Mouse (Mus musculus) right cerebral cortex, postnatal 4 days (tissue): ENCODE results near the gene Dok5.

Source experiments
- DNase-seq: peaks from one replicate; pipeline ENCODE4 v3.0.0-alpha.2; 2022

Dok5 gene

DNA sequence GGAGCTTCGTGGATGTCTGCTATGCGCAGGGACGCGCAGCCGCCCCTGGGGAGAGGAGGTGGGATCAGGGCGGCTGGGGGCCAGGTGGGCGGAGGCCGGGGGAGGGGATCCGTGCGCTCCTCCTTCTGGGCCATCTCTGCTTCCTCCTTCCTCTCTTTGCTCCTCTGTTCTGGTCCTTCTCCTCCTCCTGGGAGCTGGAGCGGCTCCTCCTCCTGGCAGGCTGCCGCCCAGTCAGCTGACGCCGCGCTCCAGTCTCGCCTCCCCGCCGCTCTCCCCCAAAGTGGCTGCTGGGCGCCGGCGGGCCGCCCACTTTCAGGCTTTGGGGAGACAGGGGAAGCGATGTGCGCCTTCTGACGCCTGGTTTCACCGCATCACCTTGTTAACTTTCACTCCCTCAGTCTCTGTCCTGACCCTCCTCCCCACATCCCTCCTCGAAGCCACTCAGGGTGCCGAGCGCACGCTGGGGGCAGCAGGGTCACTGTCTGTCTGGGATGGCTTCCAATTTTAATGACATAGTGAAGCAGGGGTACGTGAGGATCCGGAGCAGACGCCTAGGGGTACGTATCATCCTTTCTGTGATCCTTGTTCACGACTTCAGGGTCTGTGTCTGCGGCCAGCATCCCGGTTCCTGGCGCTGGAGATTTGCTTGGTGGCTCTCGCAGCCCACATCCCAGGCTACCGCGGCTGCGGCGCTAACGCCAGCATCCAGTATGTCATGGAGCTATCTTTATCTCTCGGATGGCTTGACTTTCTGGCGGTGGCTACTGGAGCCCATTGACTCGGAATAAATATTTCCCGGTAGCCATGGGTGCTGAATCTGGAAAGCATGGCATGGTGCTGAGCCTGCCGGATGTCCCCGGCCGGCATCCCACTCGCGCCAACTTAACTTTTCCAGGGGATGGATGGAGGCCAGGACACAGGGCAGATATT lies at the start of gene Dok5:
Gene Dok5, plus strand, starts transcription at position 176 of the 930 bp plus-strand sequence.
- DNase-seq, result peak; percentile 95

DNA sequence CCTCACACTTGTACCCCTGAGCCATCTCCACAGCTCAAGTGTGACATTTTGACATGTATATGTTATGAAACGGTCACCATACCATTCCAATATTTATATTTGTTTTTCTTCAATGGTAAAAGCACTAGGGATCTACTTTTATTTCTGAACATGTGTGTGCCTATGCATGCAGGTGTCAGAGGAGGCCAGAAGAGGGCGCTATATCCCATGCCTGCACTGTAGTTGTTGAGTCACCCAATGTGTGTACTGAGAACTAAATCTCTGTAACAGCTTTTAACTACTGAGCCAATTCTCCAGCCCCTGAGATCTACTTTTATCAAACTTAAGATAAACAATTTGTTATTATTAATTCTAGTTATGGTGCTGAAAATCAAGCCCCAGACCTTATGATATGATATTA lies 48.2 kb upstream of the Dok5 start:
- DNase-seq, result no peak

DNA sequence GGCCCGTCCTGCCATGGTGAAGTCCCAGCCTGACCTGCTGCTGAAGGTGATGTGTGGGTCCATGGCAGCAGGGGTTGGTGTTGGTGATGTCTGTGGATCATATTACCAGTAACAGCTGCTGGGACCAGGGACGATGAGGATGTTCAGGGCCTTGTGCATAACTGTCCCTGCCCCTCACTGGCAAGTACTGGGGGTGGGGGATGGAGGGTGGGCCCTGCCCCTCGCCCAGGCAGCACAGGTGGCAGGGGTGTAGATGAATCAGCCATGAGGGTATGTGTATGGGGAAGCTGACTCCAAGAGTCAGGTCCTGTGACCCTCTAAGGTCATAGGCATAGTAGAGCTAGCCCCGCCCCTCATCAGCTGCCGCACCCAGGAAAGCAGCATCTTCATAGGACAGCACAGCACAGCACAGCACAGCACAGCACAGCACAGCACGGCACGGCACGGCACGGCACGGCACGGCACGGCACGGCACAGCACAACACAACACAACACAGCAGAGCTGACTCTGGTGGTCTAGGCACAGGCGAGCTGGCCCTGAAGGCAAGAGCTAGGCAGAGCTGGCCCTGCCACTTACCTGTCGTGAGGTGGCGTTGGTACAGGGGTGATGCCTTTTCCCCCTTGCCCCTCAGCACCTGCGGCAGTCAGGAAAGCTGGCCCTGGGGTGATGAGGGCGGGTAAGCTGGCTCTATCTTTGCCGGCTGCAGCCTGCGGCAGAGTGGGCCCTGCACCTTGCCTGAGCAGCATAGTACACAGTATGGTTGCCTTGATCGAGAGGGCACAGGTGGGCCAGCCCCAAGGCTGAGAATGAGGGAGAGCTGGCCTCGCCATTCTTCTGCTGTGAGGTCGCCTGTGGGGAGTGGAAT lies 36.3 kb upstream of the Dok5 start:
- DNase-seq, result no peak

DNA sequence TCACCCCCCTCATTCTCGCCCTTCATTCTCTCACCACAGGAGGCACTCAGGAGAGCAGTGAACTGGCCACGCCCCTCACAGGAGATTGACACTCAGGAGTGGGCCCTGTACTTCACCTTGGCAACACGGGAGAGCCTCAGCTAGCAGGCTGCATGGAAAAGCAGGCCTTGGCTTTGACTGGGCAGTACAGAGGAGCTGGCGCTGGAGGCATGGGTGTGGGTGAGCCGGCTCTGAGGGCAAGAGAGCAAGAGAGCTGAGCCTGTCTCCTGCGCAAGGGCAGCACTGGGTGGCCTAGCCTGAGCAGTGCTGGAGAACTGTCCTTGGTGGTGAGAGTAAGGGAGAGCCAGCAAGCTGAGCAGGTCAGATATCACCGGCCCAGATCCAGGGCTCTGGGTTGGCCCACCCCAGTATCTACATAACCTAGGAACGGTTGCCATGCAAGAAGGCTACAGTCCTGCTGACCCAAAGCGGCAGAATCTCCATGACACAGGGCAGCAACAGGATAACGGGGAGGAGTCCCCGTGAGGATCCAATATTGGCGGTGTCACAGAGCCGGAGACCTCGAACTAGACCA lies 35.6 kb upstream of the Dok5 start:
- DNase-seq, result no peak

DNA sequence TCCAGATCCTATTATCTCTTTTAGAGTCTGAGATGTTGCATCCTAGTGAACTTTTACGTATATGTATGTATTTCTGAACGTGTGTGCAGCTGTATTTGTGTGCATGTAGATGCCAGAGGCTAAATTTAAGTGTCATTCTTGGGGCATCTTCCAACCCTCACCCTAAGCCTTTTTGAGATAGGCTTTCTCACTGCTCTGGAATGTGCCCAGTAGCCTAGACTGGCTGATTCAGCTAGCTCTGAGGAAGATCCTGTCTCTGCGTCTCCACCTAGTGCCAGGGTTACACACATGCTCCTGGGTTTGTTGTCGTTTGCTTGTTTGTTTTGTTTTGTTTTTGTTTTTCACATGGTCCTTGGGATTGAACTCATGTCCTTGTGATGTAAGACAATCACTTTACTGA lies 31.1 kb upstream of the Dok5 start:
- DNase-seq, result no peak

DNA sequence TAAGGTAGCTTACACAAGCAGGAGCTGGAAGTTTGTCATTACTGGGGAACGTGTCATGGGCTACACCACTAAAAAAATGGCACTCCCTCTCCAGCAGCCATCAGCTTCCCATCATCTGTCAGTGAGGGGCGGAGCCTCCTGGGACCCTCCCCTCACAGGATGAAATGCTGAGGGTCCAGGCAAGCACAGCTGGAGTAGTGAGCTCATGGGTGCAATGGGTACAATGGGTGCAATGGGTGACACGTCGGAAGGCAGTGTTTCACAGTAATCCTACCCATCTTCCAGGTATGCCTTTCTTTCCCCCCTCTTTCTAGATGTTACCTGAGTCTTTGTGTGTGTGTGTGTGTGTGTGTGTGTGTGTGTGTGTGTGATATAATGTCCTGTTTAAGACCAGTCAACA lies 25.1 kb upstream of the Dok5 start:
- DNase-seq, result no peak

DNA sequence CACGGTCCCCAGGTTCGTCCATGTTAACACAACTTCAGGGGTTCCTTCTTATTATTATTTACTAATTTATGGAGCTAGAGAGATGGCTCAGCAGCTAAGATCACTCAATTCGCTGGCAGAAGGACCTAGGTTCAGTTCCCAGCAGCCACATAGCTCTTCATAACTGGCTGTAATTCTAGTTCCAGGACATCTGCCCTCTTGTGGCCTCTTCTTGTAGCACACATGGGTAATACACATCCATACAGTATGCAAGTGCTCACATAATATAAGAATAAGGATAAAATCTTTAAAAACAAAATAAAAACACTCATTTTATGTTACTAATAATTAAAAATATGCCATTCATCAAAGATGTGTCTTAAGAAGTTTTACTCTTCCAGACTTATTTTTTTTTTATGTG lies 23.9 kb upstream of the Dok5 start:
- no peak for DNase-seq

DNA sequence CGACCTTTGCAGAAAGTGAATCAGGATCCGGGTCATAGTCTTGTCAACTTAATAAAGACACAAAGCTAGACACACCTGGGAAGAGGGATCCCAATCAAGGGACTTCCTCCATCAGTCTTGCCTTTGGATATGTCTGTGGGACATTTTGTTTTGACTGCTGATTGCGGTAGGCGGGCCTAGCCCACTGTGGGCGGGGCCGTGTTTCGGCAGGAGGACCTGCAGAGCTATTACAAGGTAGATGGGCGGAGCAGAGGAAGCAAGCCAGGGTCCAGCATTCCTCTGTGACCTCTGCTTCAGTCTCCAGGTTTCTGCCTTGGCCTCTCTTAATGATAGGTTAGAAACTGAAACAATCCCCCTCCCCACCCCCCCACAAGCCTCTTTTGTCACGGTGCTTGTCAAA lies 22.7 kb upstream of the Dok5 start:
- DNase-seq, result no peak

DNA sequence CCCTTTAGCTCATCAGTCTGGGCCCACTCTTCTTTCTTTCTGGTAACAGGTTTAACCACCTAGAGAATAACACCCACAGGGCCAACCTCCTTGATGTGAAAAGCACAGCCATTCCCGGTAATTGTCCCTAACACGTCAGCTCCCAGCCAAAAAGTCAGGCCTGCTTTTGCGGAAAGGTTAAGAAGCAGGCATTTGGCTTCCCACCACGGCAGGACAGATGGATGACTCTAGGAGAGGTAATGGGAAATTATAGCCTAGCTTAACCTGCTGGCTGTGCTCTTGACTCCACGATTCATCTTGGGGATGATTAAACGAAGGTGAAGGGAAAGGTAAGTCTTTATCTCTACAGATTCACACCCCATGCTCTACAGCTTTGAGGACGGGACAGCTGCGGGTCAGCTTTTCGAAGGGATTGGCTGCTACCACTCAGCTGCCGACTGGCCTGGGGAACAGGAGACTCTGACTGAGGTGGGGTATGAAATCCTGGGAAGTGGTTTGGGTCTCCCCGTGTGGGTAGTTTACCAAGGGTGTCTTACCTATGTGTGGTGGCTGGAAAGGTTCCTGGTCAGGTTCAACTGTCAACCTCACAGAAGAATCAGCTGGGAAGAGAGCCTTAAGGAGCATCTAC lies 18.8 kb upstream of the Dok5 start:
- DNase-seq, result no peak

DNA sequence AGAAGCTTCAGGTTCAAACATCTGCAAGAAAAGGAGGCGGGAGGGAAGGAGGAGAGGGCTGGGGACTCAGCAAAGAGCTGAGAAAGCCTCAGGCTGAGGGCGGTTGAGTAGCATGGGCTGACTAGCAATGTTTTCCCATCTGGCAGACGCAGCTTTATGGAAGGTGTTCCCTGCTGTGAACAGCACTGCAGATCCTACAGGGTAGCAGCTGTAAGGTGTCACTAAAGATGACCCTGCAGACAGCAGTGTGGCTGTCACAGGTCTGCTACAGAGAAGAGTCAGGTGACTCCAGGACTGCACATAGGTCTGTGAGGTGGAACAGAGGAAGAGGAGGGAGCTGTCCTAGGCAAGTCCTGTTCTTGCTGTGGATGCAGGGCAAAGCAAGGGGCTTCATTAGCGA lies 11.2 kb upstream of the Dok5 start:
- DNase-seq, result no peak

DNA sequence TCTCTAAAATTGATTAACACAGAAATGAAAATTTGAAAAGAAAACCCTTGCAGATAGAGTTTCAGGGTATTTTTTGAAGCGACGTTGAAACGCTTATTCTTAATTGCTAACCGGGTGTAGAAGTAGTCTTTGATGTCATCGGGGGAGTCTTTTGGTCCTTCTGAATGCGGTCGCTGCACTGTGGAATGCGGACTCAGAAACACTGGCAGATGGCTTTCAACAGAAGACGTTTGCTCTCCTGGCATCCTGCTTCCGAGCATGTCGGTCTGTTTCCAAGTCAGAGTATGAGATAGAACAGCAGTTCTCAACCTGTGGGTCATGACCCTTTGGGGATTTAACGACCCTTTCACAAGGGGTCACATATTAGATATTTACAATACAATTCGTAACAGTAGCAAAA lies 7.5 kb upstream of the Dok5 start:
- DNase-seq, result no peak

DNA sequence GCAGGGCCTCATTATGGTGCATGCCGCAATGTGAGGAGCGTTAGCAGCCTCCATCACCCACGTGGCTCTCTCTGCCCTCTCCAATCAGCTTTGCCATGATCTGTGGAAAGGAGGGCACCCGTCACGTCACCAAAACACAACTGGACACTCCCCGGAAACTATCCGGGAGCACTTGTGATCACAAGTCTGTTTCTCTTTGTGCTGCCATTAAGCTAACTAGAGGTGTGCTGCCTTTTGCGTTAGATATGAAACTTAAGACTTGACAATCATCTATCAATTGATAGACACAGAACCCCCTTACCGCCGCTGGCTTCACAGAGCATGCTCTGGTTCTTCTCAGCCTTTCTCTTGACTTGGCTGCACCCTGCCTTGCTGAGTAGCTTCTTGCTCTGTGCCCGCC lies 6.9 kb upstream of the Dok5 start:
- no peak for DNase-seq

DNA sequence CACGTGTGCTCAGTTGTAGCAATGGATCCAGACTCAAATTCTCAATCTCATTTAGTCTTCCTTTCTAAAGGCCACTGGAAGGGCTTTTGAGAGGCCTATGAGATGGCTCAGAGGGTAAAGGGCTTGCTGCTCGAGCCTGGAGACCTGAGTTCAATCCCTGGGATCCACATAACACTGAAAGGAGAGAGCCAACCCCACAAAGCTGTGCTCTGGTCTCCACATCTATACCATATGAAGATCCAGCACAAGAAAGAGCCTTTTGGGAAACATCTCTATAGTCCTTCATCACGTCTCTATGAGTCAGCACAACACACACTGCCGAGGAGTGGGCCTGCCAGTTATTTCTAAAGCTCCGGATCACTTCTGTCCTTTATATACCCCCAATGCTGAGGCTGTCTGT lies 5.8 kb upstream of the Dok5 start:
- no peak for DNase-seq

DNA sequence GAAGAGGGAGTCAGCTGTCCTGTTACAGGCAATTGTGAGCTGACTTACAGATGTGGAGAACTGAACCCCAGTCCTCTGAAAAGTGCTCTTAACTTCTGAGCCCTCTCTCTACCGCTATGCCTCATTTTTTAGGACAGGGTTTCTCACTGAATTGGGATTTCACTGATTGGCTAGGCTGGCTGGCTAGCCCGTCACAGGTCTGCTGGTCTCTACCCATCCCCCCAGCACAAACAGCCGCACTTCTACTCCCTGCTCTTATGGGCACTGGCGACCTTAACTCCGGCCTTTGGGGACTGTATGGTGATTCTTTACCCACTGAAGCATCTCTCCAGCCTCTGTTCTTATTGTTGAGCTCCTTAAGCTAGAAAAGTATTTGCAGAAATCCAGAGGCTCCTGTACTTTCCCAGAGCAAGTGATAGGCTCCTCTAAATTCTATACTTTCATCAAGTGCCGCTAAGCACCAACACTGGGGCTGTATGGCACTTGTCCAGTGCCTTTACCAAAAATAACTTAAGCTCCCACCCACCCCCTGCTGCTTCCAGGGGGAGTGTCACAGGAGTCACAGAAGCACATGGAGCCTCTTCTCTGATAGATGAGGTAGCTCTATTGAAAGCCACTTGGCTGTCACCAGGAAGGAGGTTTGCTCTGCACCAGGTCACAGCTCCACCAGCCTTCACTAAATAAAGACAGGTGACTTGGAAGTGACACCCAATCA lies 4.5 kb upstream of the Dok5 start:
- DNase-seq, result no peak

DNA sequence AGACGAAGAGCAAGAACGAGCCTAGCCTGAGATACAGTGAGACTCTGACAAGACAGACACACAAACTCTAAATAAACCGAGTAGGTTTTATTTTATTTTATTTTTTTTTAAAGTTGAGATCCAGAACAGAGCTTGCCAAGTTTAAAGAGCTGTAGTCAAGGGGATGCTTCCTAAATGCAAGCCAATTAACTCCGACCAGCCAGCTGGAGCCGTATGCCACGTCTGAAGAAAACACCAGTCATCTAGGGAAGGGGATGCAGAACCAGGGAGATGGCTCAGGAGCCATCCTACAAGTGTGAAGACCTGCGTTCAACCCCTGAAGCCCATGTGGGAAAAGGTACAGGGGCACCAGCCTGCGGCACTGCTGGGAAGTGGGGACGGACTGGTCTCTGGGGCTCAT lies 2.7 kb upstream of the Dok5 start:
- no peak for DNase-seq

DNA sequence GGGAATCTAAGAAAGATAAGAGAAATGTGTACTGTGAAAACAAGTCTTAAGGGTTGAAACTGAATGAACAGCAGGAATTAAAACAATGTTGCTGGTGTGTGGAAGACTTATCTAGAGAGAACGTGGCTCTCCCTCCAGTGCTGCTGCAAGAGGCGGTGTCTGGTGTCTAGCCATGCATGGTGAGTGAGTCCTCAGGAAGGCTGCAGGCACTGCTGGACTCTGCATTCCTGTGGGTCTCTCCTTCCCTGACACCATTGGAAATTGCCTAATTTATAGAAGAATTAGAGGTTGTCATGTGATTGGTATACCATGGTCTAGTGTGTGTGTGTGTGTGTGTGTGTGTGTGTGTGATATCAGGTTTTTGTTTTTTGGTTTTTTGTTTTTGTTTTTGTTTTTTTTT lies 1.9 kb upstream of the Dok5 start:
- no peak for DNase-seq

DNA sequence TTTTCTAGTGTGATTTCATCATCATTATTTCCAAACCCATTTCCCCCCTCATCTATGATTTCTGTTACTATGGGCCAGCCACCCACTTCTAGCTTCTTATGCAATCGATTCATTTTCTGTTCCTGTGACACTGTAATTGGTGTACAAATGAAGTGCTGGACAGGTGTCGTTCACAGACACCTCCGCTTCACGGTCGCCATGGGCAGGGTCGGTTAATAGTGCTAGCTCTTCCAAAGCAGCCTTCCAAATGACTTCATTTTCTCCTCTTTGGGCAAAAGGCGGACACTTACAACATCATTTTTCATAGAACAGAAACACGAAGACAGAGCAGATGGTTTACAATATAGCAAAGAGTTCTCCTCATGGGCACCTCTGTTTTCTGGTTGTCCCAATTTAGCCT lies 1.5 kb upstream of the Dok5 start:
- no peak for DNase-seq

DNA sequence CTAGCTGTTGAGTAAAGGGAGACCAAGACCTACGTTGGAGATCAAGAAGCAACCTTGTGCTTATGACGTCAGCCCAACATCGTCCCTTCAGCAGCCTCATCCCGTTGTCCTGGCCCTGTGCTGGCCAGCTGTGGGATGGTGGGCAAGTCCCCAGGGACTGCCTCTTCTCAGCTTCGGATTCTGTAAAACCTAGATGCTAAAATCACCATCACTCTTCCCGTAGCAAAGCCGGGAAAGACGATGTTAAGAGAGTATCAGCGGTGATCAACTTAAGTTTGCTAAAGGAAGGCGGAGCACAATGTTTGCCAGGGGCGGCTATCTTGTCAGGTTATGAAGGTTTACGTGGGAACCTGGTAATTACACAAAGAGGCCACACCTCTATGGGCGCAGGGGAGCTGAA lies 826 bp upstream of the Dok5 start:
- DNase-seq, result no peak

DNA sequence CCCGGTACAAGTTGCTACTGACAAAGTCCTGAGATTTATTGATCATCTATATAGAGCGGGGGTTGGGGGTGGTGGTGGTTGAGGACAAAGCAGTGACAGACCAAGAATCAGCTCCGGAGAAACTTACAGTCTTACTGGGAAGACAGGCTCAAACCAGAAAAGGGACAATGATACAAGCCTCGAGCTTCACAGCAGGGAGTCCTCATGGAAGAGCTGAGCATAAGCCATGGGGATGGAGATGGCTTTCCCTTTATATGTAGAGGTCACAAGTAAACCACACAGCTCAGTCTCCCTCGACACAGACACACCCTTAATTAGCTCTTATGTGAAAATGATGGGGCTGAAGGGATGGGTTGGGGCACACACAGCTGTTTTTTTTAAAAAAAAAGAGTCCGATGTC lies 402 bp upstream of the Dok5 start:
- DNase-seq, result no peak

DNA sequence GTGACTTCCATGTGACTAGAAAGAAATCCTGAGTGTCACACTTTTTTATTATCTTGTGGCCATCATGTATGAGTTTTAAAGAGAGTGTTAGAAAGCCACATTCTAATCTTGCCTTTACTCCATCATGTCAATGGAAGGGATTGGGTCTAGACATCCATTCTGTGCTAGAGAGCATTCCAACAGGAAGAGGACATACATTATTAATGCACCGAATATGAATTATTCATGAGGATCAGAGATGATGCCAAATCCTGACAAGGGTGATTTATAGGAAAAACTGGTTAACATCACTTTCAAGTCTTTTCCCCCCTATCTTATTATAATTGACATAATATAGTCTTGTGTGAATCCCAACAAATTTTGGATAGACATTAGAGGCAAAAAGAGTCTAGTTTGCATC lies 2.1 kb downstream of the Dok5 start:
- no peak for DNase-seq

DNA sequence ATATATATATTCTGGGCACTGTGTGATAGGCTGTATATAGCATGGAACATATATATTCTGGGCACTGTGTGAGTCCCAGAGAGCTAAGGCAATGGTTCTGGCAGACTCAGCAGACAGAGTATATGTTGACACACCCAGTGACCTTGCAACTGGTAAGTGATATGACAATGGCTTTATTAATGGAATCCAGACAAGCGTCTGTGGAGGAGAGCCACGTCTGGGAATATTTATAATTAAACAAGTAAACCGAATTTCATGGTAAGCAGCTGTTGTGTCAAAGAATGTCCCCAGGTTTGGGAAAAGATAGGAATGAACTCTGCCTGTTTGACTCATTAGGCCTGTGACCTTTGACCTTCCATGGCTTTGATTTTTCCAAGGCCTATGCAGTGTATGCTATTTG lies 2.8 kb downstream of the Dok5 start:
- DNase-seq, result no peak

DNA sequence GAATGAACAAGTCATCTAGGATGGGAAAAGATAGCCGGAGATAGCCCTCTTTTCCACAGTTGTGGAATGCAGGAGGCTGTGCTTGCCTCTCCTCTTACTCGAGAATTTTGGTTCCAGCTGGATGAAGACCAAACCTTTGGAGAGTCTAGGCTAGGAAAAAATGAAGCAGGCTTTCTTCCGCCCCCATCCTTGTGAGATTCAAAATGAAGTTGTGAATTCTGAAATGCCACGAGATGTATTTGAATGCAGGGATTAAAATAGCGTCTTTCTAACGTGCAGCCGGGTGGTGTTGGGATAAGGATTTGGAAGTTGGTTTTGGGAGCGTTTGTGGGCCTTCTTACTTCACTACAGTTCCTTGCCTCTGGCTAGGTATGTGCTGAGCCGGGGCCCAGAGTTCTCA lies 6.8 kb downstream of the Dok5 start:
- DNase-seq, result no peak

DNA sequence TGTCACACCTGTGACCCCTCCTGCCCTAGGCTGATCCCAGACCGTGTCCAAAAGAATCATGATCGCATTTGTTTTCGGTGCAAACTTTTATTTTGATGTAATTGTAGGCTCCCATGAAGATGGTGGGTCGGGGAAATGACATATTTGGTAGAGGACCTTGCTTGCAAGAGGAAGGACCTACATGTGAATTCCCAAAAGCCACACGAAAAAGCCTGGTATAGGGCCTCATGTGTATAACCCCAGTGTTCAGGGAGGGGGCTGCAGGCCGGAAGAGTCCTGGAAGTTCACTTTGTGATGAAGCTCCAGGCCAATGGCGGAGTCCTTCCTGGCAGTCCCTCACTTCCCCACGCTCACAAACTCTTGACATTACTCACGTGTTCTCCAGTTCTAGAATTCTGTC lies 7.3 kb downstream of the Dok5 start:
- DNase-seq, result no peak
